Mouse (Mus musculus): ENCODE results near the gene Dcun1d4.

DNA sequence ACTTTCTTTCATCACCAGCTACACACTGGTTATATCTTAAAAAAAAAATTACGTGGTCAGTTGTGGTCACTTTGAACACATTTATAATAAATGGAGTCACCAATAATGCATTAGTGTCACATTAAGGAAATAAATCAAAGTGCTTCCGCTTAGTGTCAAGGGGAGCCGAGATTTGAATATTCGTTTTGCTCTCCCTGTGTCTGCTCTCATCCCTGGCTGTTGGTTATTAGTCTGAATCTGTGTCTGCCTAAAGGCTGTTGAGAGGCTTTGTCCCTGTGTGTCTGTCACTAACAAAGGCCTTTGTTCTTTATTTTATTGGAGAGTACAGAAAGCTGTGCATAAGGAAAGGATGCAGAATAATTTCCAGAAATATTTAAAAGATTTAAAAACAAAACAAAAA lies 105.8 kb downstream of the Dcun1d4 start:
- TF ChIP-seq CTCF (IDR thresholded peaks at IDR 0.05; ENCODE audit: extremely low read depth, insufficient read depth, insufficient read length, insufficient replicate concordance) (no peak), POLR2A (IDR thresholded peaks at IDR 0.05; ENCODE audit: low read depth, low read length) (no peak)
